Mouse (Mus musculus) thymus, postnatal 25 days (tissue): ENCODE data around the gene Map3k12.
A peak's percentile ranks its signal among the peaks of the same experiment; 100 is the strongest.

Experiments
- DNase-seq: peaks from one replicate; pipeline ENCODE4 v3.0.0; 2022

Gene Map3k12

GRCm38 (mm10) chr15:102519211-102520141, 2.6 kb upstream of the Map3k12 start:
- no peak for DNase-seq

- DNase-seq = no peak
Observed at GRCm38 (mm10) chr15:102518859-102519201, 2.0 kb upstream of the Map3k12 start.

- DNase-seq = peak; percentile 99
Observed at GRCm38 (mm10) chr15:102517976-102518858, 1.4 kb upstream of the Map3k12 start, which contains the start of gene Tarbp2. Tarbp2 (plus strand) TSS chr15:102518192.

GRCm38 (mm10) chr15:102517631-102517975, 739 bp upstream of the Map3k12 start:
- DNase-seq = no peak

GRCm38 (mm10) chr15:102516293-102516692, 571 bp downstream of the Map3k12 start:
- DNase-seq = no peak

- no peak for DNase-seq
Observed at GRCm38 (mm10) chr15:102515791-102516190, 1.1 kb downstream of the Map3k12 start.

- DNase-seq = no peak
Observed at GRCm38 (mm10) chr15:102515261-102515660, 1.6 kb downstream of the Map3k12 start.

GRCm38 (mm10) chr15:102513004-102513403, 3.9 kb downstream of the Map3k12 start:
- DNase-seq = no peak

GRCm38 (mm10) chr15:102512471-102512870, 4.4 kb downstream of the Map3k12 start:
- no peak for DNase-seq

- no peak for DNase-seq
Observed at GRCm38 (mm10) chr15:102512010-102512409, 4.9 kb downstream of the Map3k12 start.

GRCm38 (mm10) chr15:102511285-102511833, 5.5 kb downstream of the Map3k12 start:
- no peak for DNase-seq

GRCm38 (mm10) chr15:102510590-102511284, 6.1 kb downstream of the Map3k12 start:
- peak; percentile 75 for DNase-seq

- DNase-seq = no peak
Observed at GRCm38 (mm10) chr15:102510110-102510509, 6.8 kb downstream of the Map3k12 start.

GRCm38 (mm10) chr15:102508336-102508735, 8.5 kb downstream of the Map3k12 start:
- no peak for DNase-seq

GRCm38 (mm10) chr15:102507561-102507960, 9.3 kb downstream of the Map3k12 start:
- no peak for DNase-seq

GRCm38 (mm10) chr15:102506864-102507263, 10.0 kb downstream of the Map3k12 start:
- no peak for DNase-seq

GRCm38 (mm10) chr15:102506464-102506830, 10.4 kb downstream of the Map3k12 start:
- DNase-seq = no peak

GRCm38 (mm10) chr15:102505770-102506463, 10.9 kb downstream of the Map3k12 start:
- DNase-seq = no peak

GRCm38 (mm10) chr15:102505073-102505769, 11.6 kb downstream of the Map3k12 start:
- DNase-seq = no peak

- DNase-seq = no peak
Observed at GRCm38 (mm10) chr15:102503924-102504782, 12.7 kb downstream of the Map3k12 start.
